Mouse (Mus musculus) heart, embryonic 10.5 days (tissue): ENCODE measurements at regions not wholly inside any gene's neighbourhood (a gene's known extent, or its start where the extent isn't known, plus 50 kb on each side); places are given as distances from the start of the nearest gene placed in this dataset.

Experiments
- DNase-seq: peaks from one replicate; pipeline ENCODE4 v3.0.0-alpha.2; 2017; ENCODE audit warnings: low spot score
- H3K27ac ChIP-seq: fragments of 300-500 bp; sonication (generic); 2 replicates; pipeline ENCODE4 v1.5.1; 2016; ENCODE audit warnings: mild to moderate bottlenecking
- H3K27me3 ChIP-seq: fragments of 300-500 bp; sonication (generic); 2 replicates; pipeline ENCODE4 v1.6.1; 2016; ENCODE audit warnings: mild to moderate bottlenecking; ENCODE audit not compliant: poor library complexity, insufficient read depth, severe bottlenecking
- H3K36me3 ChIP-seq: fragments of 300-500 bp; sonication (generic); 2 replicates; pipeline ENCODE4 v1.6.1; 2016; ENCODE audit warnings: mild to moderate bottlenecking, moderate library complexity
- H3K4me1 ChIP-seq: fragments of 300-500 bp; sonication (generic); 2 replicates; pipeline ENCODE4 v1.6.1; 2016; ENCODE audit warnings: mild to moderate bottlenecking
- H3K4me3 ChIP-seq: fragments of 300-500 bp; sonication (generic); 2 replicates; pipeline ENCODE4 v1.5.1; 2016; ENCODE audit warnings: mild to moderate bottlenecking, moderate library complexity
- H3K9me3 ChIP-seq: fragments of 300-500 bp; sonication (generic); 2 replicates; pipeline ENCODE4 v1.6.1; 2016; ENCODE audit warnings: mild to moderate bottlenecking, moderate library complexity
- WGBS: fragments of 180-500 bp; shearing (Covaris S2); methylation state at CpG from one replicate; pipeline ENCODE4 v1.1.7; 2016; 5-methylcytosine and 5-hydroxymethylcytosine counted together

- DNase-seq: no peak
- Histone ChIP-seq H3K36me3 (no peaks in the 10 kb centered on the region), H3K27ac (no peak overlapping the region), H3K4me1 (no peaks in the 10 kb centered on the region), H3K9me3 (no peaks in the 10 kb centered on the region), H3K4me3 (no peak overlapping the region), H3K27me3 (no peaks in the 10 kb centered on the region)
- 79% methylated on average over 7 of the region's 7 CpGs for WGBS
These were observed 266.3 kb upstream of the 2610301B20Rik start for GRCm38 (mm10) chr4:10607855-10608576.

GRCm38 (mm10) chr4:10610784-10611183 is 263.5 kb upstream of the 2610301B20Rik start:
- H3K9me3 ChIP-seq: no peaks in the 10 kb centered on the region
- H3K27me3 ChIP-seq: no peaks in the 10 kb centered on the region
- no peak for DNase-seq
- 46% methylated on average over 1 of the region's 1 CpGs for WGBS
- no peak overlapping the region for H3K4me3 ChIP-seq
- H3K36me3 ChIP-seq: no peaks in the 10 kb centered on the region
- H3K4me1 ChIP-seq: no peaks in the 10 kb centered on the region
- no peak overlapping the region for H3K27ac ChIP-seq
